Mouse (Mus musculus) neural tube, embryonic 14.5 days (tissue): Measurements from ENCODE around the gene Ror2. TPM values are rescaled to one million over a fixed set of nuclear protein-coding genes. Genes with fewer than 3 reads are reported as not detected.
"Not testable (repeated sequence)": the region's sequence is repeated elsewhere in the genome, so short reads cannot be mapped to it uniquely, and the experiment has no call there.

Source experiments
- ATAC-seq: fragments of 200-750 bp; cut with Nextera tagmentation; 2 replicates; pipeline ENCODE4 v1.8.0; 2017; ENCODE audit warnings: low read depth, mild to moderate bottlenecking, moderate TSS enrichment, moderate library complexity
- H3K27ac ChIP-seq: fragments of 300-500 bp; sonication (generic); 2 replicates; pipeline ENCODE4 v1.5.1; 2014; ENCODE audit warnings: low read depth, mild to moderate bottlenecking, control low read depth, low read length, moderate library complexity, mixed read lengths
- H3K27me3 ChIP-seq: fragments of 300-500 bp; sonication (generic); 2 replicates; pipeline ENCODE4 v1.6.1; 2014; ENCODE audit warnings: low read length; ENCODE audit not compliant: control insufficient read depth, insufficient read depth
- H3K36me3 ChIP-seq: fragments of 300-500 bp; sonication (generic); 2 replicates; pipeline ENCODE4 v1.6.1; 2014; ENCODE audit warnings: low read length, mixed read lengths; ENCODE audit not compliant: control insufficient read depth, insufficient read depth
- H3K4me1 ChIP-seq: fragments of 300-500 bp; sonication (generic); 2 replicates; pipeline ENCODE4 v1.6.1; 2014; ENCODE audit warnings: low read length; ENCODE audit not compliant: control insufficient read depth, insufficient read depth
- H3K4me2 ChIP-seq: fragments of 300-500 bp; sonication (generic); 2 replicates; pipeline ENCODE4 v1.6.1; 2014; ENCODE audit warnings: mild to moderate bottlenecking, low read depth, low read length, control low read depth
- H3K4me3 ChIP-seq: fragments of 300-500 bp; sonication (generic); 2 replicates; pipeline ENCODE4 v1.5.1; 2014; ENCODE audit warnings: low read depth, low read length, control low read depth, mixed read lengths
- H3K9ac ChIP-seq: fragments of 300-500 bp; sonication (generic); replicated peaks from 2 replicates; pipeline ENCODE4 v1.6.1; 2014; ENCODE audit warnings: low read depth, mild to moderate bottlenecking, control low read depth, low read length, mixed read lengths
- H3K9me3 ChIP-seq: fragments of 300-500 bp; sonication (generic); 2 replicates; pipeline ENCODE4 v1.6.1; 2016; ENCODE audit warnings: low read length; ENCODE audit not compliant: control insufficient read depth
- WGBS: fragments of 180-500 bp; shearing (Covaris S2); extraction: QIAGEN DNeasy Blood & Tissue Kit; methylation state at CpG from one replicate; pipeline ENCODE4 v1.1.7; 2014; 5-methylcytosine and 5-hydroxymethylcytosine counted together
- polyA plus RNA-seq: library from polyadenylated mRNA; unstranded; fragments of >200 nt; fragmentation: Nextera tagmentation; extraction: Ambion mirVana; gene quantifications from 2 replicates; pipeline ENCODE4 v1.2.1, GENCODE M21; 2014

Gene Ror2
- polyA plus RNA-seq: 1.1 and 2.2 TPM in 2 replicates

- Histone ChIP-seq H3K4me2 (peak within 1 kb of the TSS; percentile 67), H3K36me3 (no peaks in the 10 kb centered on the region), H3K4me1 (peaks cover 8% of the 10 kb centered on the region; the same call in 1 of the 2 replicates), H3K27me3 (peaks cover 11% of the 10 kb centered on the region; the same call in 1 of the 2 replicates), H3K4me3 (peak within 1 kb of the TSS; percentile 46), H3K9ac (peak within 1 kb of the TSS; percentile 55), H3K27ac (no peak within 1 kb of the TSS), H3K9me3 (no peaks in the 10 kb centered on the region)
- peak; percentile 70 for ATAC-seq
- under 1% methylated on average over 59 of the region's 68 CpGs for WGBS
Measured at GRCm38 (mm10) chr13:53285756-53286361, at the start of gene Ror2. Ror2 (minus strand) TSS chr13:53286124.

DNA sequence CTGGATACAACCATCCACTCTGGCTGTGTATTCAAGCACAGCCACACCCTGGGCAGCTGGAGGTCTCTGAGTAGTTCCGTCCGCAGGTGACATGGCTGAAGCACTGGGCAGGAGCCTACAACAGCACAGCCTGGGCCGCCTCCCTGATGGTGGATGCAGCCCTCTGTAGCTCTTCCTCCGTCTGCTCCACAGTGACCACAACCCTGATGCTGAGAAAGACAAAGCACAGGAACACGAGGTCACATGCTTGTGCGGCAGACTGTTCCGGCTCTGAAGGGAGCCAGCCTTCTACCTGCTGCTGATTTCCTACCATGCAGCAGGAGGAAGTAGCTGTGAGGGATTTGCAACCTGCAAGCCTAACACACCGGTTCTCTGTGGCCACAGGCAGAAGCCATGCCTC, 47.8 kb upstream of the Ror2 start:
- Histone ChIP-seq H3K9me3 (no peaks in the 10 kb centered on the region), H3K9ac (no peak overlapping the region), H3K4me2 (no peak overlapping the region), H3K36me3 (peaks cover 35% of the 10 kb centered on the region), H3K27me3 (no peaks in the 10 kb centered on the region), H3K4me1 (no peaks in the 10 kb centered on the region), H3K27ac (no peak overlapping the region), H3K4me3 (no peak overlapping the region)
- no peak for ATAC-seq
- 96% methylated on average over 8 of the region's 8 CpGs for WGBS

- 82% methylated on average over 2 of the region's 2 CpGs for WGBS
- H3K9ac ChIP-seq: no peak overlapping the region
Measured at GRCm38 (mm10) chr13:53330246-53330645, 44.3 kb upstream of the Ror2 start.

DNA sequence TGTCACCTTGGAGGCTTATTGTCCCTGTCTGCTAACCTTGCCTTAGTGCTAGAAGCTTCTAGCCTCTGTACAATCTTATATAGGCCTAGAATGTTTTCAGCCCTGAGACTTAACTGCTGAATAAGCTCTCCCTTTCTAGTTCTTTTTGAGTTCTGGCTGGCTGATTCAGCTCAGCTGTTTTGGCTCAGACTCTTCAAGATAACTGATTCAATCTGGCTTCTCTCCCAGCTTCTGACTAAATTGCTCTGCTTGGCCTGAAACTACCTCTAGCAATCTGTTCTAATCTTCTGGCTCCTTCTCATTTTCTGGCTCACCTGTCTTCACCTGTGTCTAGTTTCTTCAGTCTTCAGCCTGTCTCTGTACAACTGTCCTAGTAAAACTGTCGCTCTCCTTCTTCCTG, 39.6 kb upstream of the Ror2 start:
- Histone ChIP-seq H3K4me3 (no peak overlapping the region), H3K27ac (no peak overlapping the region), H3K36me3 (no peaks in the 10 kb centered on the region), H3K9ac (no peak overlapping the region), H3K9me3 (no peaks in the 10 kb centered on the region), H3K27me3 (no peaks in the 10 kb centered on the region), H3K4me1 (no peaks in the 10 kb centered on the region), H3K4me2 (no peak overlapping the region)
- ATAC-seq: no peak
- 97% methylated on average over 1 of the region's 1 CpGs for WGBS

More at GRCm38 (mm10) chr13:53330246-53330645, 44.3 kb upstream of the Ror2 start:
- Histone ChIP-seq H3K27ac (no peak overlapping the region), H3K4me3 (no peak overlapping the region), H3K4me1 (no peaks in the 10 kb centered on the region), H3K4me2 (no peak overlapping the region), H3K27me3 (no peaks in the 10 kb centered on the region), H3K36me3 (peaks cover 22% of the 10 kb centered on the region), H3K9me3 (no peaks in the 10 kb centered on the region)
- no peak for ATAC-seq

DNA sequence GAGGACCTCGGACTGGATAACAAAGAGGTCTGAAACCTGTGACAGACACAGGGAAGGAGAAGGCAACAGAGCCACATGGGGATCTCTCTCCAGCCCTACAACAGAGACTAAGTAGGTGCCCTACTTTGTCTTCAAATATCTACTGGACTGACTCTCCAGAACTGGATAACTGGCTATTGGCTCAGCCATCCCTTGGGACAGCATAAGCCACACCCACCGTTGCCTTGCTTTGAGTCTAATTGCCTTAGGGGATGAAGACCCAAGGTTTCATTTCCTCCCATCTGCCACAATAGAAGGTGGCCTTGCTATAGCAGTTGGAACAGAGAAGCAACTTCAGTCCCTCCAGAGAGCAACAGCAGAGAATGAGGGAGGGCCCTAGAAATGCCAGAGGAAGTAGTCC, 37.7 kb upstream of the Ror2 start:
- H3K27ac ChIP-seq: no peak overlapping the region
- no peaks in the 10 kb centered on the region for H3K9me3 ChIP-seq
- no peaks in the 10 kb centered on the region for H3K4me1 ChIP-seq
- H3K27me3 ChIP-seq: no peaks in the 10 kb centered on the region
- no peak overlapping the region for H3K9ac ChIP-seq
- no peak overlapping the region for H3K4me3 ChIP-seq
- no peak overlapping the region for H3K4me2 ChIP-seq
- no peak for ATAC-seq
- H3K36me3 ChIP-seq: no peaks in the 10 kb centered on the region
- WGBS: 76% methylated on average over 2 of the region's 2 CpGs

- H3K4me3 ChIP-seq: no peak overlapping the region
- no peaks in the 10 kb centered on the region for H3K36me3 ChIP-seq
- ATAC-seq: no peak
- no peaks in the 10 kb centered on the region for H3K9me3 ChIP-seq
- H3K4me2 ChIP-seq: no peak overlapping the region
- no peaks in the 10 kb centered on the region for H3K4me1 ChIP-seq
- WGBS: 73% methylated on average over 12 of the region's 12 CpGs
- no peak overlapping the region for H3K27ac ChIP-seq
- H3K9ac ChIP-seq: no peak overlapping the region
- H3K27me3 ChIP-seq: no peaks in the 10 kb centered on the region
Measured at GRCm38 (mm10) chr13:53320899-53321298, 35.0 kb upstream of the Ror2 start.

GRCm38 (mm10) chr13:53316515-53317295, 30.8 kb upstream of the Ror2 start:
- Histone ChIP-seq H3K36me3 (no peaks in the 10 kb centered on the region), H3K4me1 (no peaks in the 10 kb centered on the region), H3K27ac (no peak overlapping the region), H3K4me3 (no peak overlapping the region), H3K9ac (no peak overlapping the region), H3K9me3 (no peaks in the 10 kb centered on the region), H3K27me3 (no peaks in the 10 kb centered on the region), H3K4me2 (no peak overlapping the region)
- no peak for ATAC-seq
- WGBS: 64% methylated on average over 11 of the region's 11 CpGs

DNA sequence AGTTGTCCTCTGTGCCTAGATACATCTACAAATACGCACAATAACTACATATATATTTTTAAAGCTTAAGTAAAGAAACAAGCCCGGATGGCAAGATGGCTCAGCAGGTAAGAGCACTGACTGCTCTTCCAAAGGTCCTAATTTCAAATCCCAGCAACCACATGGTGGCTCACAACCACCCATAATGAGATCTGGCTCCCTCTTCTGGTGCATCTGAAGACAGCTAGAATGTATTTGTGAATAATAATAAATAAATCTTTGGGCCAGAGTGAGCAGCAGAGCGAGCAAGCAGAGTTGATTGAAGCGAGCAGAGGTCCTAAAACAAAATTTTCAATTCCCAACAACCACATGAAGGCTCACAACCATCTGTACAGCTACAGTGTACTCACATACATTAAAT, 29.8 kb upstream of the Ror2 start:
- not testable (repeated sequence) for H3K4me3 ChIP-seq, ATAC-seq, H3K27me3 ChIP-seq, H3K27ac ChIP-seq, H3K36me3 ChIP-seq, H3K9ac ChIP-seq, H3K4me1 ChIP-seq, H3K4me2 ChIP-seq, H3K9me3 ChIP-seq
- WGBS: 83% methylated on average over 4 of the region's 4 CpGs

GRCm38 (mm10) chr13:53310442-53310841, 24.5 kb upstream of the Ror2 start:
- Histone ChIP-seq H3K4me3 (no peak overlapping the region), H3K4me1 (peaks cover 12% of the 10 kb centered on the region), H3K36me3 (no peaks in the 10 kb centered on the region), H3K9ac (no peak overlapping the region), H3K27ac (no peak overlapping the region), H3K9me3 (no peaks in the 10 kb centered on the region), H3K27me3 (no peaks in the 10 kb centered on the region), H3K4me2 (peak overlapping the region; percentile 43; the same call in 1 of the 2 replicates)
- 74% methylated on average over 5 of the region's 5 CpGs for WGBS
- ATAC-seq: no peak
